Mouse (Mus musculus) kidney, adult 11 months (tissue): ENCODE measurements around the gene Tnip2.

ENCODE experiments used
- DNase-seq: peaks from one replicate; pipeline ENCODE4 v3.0.0; 2022

Gene Tnip2

DNA sequence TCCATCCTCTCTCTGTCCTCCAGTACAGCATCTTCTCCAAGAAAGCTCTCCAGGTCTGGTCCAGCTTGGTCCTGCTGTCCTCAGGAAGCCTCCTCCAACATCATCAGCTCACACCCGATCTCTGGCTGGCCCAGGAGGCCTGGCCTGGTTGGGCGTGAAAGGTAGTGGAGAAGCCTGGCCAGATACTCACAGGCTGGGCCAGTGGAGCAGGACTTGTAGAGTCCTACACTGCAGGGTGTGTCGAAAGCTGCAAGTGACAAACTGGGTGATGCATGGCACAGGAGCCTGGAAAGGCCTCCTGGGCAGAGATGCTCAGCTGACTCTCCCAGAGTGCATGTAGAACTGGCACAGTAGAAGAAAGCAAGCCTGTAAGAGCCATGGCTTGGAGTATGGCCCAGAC lies 7.5 kb upstream of the Tnip2 start:
- no peak for DNase-seq

DNA sequence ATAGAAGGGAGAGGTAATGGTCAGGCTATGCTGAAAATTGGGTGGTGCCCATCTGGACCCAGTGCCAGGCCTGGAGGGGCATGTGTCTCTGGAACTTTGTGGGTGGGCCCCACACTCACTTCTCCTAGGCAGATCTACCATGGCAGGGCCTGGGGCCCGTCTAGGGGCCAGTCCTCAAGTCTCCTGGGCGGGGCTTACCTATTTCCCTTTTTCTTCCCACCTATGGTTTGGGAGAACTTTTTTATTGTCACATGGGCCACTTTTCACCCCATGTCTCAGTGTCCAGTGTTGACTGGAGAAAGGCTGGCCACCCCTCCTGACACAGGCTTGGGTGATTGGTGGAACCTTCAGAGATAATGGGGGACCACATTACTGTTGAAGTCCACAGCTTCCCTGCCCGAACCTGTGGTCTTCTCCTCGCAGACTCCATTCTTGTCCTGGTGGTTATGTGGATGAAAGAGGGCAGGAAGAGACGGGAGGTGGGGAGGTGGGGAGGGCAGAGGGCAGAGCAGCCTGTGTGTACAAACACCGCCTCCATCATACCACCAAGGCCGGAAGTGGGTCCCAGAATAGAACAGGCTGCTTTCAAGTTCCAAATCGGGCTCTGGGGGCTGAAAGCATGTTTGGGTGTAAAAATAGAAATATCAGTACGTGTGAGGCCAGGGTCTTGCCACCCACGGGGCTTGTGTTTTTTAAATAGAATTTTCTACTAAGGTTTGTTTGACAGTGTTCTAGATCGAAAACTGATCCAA lies 6.8 kb upstream of the Tnip2 start:
- no peak for DNase-seq

DNA sequence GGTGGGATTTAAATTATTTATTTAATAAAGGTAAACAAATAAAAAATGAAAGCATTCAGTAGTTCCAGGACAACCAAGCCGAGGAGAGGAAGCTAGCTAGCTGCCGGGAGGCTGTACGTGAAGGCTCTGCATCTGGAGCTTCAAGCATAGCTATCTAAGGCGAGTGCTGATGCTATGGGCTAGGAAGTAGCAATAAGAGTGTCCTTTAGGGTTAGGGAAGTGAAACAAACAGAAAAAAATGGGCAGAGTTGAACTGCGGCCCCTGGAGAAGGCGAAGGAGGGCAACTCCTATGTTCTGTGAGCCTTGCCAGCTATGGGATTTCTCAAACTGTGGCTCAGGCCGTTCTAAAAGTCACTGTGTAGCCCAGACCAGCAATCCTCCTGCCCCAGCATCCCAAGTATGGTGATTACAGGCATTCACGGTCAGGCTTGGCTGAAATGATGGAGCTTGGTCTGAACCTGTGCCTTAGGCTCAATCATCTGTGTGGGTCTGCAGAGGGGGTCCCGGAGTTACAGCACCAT lies 5.7 kb upstream of the Tnip2 start:
- DNase-seq = no peak

DNA sequence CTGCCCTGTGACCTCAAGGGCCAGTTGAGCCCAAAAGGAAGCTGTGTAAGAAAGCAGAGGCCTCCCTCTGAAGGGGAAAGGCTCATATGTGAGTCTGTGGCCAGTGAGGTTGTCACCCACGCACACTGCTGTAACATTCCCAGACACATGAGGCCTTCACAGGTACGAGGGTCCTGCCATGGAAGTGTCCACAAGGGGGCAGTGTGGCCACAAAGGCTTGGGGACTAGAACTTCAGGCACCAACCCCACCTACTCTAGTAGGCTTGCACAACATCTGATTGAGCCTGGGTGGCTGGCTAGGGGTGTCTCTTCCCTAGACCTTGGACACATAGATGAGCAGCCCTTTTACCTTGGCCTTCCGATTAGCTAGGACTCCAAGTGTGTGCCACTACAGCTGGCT lies 4.1 kb upstream of the Tnip2 start:
- DNase-seq = peak; percentile 73

DNA sequence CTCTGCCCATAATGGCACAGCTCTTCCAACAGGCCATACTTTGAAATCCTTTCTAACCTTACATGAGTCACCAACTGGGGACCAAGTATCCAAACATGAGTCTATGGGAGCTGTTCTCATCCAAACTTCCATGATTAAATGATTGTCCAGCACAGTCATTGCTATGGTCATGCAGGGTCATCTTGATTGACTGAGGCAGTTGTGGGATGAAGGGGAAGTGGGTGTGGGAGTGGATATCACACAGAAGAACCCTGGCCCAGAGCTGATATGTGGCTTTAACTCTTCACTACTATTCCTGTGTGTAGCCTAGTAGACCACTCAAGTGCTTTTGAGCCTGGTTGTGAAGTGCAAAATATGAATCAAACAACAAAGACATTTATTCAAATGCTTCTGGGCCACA lies 1.3 kb upstream of the Tnip2 start:
- no peak for DNase-seq

DNA sequence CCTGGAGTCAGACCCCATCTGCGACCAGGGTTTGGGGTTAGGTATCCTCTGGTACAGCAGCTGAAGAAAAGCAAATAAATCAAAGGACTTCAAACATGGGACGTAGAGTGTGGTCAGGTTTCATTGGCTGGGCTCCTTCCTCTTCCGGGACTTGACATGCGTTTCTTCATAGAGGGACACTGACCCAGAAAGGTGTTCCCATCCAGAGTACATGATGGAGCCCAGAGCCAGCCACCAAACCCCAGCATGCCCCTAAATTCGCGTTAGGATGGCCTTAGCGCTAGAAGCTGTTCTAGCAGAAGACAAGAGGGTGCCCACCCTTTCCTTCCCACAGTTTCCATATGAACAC lies 401 bp upstream of the Tnip2 start:
- no peak for DNase-seq

DNA sequence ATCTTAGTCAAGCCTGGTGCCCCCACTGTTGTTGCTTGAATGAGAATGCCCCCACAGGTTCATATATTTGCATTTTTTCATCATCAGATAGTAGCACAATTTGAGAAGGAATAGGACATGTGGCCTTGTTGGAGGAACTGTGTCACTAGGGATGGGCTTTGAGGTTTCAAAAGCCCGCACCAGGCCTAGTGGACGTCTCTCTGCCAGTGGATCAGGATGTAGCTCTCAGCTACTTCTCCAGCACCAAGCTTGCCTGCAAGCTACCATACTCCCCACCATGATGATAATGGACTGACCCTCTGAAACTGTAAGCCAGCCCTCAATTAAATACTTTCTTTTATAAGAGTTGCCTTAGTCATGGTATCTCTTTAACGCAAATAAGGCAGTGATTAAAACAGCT lies 1.3 kb downstream of the Tnip2 start:
- no peak for DNase-seq

DNA sequence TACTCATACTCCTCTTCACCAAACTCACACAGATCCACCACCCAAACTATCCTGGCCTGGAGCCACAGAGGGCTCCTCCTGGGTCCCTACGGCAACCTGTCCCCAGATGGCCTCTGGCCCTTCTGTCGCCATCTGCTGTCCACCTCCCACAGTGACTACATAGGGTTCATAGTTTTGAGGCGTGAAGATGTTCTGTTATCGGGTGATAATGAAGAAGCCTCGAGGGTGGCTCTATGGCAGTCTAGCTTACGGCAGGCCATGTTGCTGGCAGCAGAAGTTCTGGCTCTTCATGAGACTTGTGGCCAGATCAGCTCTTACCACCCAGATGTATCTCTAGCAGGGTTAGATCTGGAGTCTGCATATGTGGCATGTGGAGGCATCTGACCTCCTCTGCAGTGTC lies 11.0 kb downstream of the Tnip2 start:
- DNase-seq = no peak

DNA sequence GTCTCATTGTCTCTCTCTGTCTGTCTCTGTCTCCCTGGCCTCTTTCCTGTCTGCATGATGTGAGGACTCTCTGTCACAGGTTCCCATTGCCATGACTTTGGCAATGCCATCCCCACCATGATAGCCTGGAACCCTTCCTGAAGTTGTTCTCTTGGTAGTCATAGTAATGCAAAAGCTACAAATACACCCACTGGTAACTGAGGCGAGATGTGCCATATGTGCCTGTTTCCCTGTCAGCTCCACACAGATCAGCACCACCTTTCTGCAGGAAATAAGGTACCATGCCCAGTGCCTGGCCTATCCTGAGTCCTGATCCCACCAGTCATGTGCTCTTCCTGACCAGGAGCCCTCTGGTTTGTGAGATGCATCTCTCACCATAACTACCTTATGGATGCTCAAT lies 11.4 kb downstream of the Tnip2 start:
- DNase-seq = no peak

DNA sequence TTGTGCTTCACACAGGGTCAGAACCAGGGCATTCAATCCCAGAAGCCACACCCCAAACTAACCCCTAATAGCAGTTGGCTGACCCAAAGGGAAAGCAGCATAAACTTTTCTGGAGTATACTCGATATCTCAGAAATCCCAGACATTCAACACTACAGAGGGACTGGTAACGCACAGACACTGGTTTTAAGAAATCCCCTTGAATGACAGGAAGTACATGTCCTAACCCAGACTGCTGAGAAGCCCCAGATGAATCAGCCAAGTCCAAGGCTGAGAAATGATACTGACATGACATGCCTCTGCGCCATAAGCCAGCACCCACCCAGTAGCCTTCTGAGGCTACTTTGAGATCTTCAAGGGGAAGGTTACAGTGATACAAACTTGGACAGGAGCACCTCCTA lies 12.2 kb downstream of the Tnip2 start:
- DNase-seq = no peak

DNA sequence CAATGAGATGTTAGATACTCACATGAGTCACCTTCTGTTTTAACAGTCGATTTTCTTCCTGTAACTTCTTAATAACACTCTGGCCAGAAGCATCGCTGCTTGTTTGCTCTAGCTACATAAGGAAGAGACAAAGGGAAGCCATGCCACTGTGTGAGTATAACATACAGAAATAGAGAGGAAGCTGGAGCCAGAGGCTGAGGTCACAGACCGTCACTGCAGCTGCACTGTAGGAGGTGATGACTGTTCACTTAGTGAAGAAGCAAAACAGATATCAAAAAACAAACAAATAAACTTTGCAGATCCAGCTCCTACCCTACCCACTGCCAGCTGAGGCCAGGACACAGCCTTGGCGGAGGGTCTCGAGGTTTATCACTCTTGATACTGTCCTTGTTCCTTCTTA lies 12.9 kb downstream of the Tnip2 start:
- DNase-seq = no peak

DNA sequence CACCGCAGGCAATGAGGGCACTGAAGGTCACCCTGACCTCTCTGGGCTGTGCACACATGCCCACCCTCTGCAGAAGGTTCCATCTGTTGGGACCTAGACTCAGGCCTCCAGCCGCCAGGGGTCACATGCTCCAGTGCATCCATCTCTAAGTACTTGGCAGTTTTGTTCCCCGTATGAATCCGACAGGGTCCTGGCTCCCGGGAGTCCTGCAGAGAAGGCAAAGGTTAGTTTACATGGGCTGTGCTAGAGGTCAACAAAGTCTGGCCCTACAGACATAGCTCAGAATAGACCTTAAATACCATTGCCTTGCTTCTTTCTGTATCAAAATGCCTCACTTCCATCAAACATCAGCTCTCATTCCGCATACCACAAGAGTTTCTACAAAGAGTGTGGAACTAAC lies 17.0 kb downstream of the Tnip2 start:
- no peak for DNase-seq

DNA sequence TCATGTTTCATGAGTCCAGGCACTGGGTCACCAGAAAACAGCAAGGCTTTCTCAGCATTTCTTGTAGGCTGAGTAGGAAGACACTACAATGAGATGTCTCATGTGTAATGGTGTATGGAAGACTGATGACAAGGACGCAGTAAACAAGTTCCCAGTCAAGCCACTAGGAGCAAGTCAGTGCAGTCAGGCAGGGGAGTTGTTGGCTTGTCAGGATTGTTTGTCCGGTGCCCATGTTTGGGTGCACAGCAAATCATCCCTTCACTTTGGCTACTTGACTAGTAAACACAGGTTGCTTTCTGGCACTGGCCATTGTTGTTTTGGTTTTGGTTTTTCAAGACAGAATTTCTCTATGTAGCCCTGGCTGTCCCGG lies 24.4 kb downstream of the Tnip2 start:
- no peak for DNase-seq

DNA sequence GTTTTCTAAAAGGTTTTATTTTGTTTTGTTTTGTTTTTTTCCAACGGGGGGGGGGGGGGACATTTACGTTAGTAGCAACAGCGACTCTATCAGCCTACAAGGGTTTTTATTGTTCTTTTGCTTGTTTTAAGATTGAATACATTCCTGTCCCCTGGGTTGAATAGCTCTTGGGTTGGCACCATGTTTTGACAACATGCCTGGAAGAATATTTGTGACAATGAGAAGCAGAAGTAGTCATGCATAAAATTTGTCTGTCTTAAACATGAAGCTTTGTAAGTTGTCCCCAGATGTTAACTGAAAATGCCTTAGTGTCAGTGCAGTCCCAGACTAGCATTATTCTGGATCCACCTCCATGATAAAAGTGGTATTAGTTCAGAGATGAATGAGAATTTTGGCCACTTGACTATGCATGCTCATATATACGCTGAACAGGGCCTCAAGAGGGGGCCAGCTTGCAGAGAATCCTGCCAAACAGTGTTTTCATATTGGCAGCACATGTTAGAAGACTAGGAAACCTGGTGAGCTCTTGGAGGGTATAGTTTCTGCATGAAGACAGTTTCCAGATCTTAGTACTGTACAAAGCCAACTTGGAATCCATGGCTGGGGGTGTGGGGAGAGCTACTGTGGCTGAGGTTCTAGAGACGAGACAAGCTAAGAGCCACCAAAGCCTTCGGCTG lies 24.9 kb downstream of the Tnip2 start:
- DNase-seq = no peak

DNA sequence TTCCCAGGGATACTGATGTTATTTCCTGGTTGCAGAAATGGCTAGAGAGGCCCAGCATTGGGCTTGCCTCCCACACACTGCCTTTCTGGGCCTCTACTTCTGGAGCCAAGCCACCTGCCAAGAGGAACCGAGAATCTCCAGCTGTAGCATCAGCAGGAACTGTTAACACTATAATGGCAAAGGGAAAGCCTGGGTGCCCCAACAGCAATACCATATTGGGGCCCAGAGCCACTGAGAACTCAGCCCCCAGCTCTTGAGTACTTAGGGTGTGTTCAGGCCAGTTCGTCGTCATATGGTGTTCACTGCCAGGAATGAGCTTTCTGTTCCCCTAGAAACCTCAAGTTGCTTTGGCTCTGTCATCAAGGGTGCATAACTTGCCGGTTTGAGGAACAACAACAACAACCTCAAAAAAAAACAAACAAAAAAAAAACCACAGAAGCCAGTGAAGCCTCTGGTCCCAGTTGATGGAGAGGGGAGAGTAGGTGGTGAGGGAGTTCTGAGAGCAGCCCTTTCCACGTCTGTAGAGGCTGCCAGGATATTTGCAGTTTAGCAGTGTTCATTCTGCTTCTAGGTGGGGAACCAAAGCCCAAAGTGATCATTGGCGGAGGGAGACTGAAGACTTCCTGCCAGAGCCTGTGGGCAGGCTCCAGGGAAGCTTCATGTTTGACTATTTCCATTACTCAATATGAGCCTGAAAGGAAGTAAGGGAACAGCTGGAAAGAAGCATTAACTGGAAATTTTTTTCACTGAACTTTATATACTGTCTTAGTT lies 26.3 kb downstream of the Tnip2 start:
- no peak for DNase-seq

DNA sequence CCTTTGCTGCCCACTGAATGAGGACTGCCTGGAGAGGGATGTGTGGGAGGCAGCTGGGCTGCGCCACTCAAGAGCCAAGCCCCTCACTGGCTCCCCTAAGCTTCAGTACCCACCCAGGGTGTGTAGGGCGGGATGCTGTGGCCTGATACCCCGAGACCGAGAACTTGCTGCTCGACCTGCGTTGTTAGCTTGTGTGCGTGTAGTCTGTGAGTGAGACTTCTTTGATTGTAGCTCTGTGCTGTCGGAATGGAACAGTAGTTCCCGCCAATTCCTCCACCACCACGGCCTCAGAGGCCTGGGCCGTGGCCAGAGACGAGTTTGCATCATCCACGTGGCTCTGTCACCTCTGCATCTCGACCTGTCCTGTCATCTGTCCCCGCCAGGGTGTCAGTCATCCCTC lies 28.1 kb downstream of the Tnip2 start:
- DNase-seq = no peak

DNA sequence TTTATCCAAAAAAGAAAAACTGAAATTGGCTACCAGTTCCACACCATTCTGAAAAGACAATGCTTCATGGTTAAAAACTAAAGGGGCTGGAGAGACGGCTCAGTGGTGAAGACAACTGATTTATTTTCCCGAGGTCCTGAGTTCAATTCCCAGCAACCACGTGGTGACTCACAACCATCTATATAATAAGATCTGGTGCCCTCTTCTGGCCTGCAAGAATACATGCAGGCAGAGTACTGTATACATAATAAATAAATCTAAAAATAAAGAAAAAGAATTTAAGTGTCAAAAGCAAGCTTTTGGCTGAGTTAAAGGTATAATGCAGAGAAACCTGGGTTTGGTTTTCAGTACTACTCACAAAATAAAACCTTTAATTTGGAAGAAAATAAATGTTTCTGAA lies 32.9 kb downstream of the Tnip2 start:
- no peak for DNase-seq

DNA sequence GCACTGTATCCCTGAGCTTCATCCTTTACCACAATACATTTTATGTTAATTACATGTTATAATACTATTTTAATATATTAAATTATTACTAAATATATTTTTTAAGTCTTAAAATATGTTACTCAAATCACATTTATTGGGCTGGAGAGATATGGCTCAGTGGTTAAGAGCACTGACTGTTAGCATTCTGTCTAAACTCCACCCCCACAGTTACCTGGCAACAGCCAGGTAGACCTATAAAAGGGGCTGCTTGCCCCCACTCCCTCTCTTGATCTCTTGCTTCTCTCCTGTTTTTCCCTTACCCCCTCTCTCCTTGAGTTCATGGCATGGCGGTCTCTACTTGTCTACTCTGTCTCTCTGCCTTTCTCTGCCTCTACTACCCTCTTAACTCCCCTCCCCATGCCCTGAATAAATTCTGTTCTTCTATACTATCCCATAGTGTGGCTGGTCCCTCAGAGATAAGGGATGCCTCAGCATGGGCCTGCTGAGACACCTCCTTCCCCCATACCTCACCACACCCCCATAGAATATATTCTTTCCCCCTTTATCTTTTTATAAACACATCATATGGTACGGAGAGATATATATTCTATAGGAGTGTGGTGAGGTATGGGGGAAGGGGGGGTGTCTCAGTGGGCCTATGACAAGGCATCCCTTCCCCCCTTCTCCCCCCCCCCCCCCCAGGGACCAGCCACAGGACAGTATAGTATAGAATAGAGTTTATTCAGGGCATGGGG lies 45.6 kb downstream of the Tnip2 start:
- DNase-seq = no peak

DNA sequence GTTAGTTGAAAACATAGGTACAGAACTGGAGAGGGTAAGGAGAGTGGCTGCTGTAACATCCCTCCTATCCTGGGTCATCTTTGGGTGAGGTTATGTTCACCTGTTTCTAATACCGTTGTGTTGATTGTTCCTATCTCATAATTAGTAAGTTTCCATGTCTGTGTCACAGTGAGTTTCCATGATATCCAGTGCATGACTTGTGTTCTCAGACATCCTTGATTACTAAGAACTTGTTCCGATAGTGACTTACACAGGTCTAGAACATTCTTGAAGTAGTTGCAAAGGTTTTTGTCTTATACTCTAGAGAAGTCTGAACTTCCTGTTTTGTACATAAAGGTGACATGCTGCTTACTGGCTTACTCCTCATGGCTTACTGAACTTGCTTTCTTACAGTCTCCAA lies 47.1 kb downstream of the Tnip2 start:
- no peak for DNase-seq

DNA sequence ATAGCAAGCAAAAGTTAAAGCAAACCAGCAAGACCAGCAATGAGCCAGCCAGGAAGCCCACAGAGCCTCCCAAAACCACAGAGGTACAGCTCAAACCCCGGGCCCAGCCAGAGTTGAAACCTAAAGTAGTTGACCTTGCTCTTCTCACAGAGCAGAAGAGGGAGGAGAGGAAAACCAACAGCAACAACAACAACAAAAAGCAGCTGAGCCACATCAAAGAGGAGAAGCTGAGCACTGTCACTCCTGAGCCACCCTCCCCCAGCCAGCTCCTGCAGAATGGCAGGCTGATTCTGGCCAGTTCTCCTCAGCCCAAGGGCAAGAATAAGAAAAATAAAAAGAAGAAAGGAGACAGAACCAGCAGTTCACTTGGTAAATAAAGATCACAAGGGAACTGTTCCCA lies 47.7 kb downstream of the Tnip2 start:
- DNase-seq = no peak

DNA sequence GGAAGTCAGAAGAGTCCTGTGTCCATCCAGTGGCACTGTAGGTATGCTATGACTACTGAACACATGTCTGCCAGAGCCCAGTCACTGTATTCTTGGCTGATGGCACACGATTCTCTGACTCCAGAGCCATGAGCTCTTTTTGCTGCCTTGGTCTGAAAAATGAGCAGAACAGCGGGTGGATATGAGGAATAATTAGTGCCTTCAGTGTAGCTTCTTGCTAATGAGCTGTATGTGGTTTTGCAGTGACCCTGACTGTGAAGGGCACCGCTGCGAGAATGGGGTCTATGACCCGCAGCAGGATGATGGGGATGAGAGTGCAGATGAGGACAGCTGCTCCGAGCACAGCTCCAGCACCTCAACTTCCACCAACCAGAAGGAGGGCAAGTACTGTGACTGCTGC lies 52.0 kb downstream of the Tnip2 start:
- no peak for DNase-seq

DNA sequence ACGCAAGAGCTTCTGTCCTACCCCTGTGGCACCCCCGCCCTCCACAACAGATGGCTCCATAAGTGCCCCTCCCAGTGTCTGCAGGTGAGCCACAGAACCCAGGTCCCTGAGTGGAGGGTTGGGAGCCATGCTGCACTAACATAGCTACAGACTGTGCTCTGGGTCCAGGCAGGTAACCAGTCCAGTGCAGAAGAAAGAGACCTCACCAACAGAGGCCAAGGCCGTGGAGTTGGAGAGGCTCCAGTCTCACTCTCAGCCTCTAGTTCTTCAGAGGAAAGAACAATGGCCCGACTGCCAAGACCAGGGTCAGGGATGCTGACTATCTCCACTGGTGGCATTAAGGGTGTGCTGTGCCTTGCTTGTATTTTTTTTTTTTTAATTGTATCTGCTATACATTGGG lies 52.5 kb downstream of the Tnip2 start:
- no peak for DNase-seq

DNA sequence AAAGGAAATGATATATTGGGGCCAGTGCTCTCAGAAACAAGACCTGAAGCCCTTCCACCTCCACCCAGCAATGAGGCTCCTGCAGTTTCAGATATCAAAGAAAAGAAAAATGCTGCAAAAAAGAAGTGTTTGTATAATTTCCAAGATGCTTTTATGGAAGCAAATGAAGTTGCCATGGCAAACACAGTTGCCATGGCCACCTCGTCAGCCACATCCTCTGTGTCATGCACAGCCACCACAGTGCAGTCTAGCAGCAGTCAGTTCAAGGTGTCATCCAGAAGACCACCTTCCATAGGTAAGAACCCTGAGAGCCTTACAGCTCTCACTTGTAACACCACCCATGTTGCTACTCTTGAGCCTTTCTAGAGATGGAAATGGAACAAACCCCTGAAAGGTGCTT lies 54.8 kb downstream of the Tnip2 start:
- no peak for DNase-seq

DNA sequence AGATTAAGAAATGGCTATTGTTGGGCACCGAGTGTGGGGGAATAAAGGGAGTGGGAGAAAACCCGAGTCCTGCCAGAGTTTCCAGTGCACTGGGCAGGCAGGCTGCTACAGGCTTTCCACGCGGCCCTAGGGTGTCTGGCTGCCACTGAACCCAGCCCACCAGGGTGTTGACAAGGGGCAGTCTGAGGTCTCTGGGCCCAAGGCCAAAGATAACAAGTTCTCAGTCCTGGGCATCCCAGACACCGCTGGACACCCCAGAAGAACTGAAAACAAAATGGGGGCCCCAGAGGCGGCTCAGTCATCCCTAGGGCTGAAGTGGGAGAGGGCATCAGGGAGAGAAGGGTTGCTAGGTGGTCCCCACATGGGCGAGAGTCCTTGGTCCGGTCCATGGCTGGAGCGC lies 67.6 kb downstream of the Tnip2 start:
- DNase-seq = no peak
